Mouse (Mus musculus) kidney, adult 2 months (tissue): ENCODE data around the gene Smg6.

Experiments
- CTCF ChIP-seq: fragments of 200-500 bp; conservative IDR thresholded peaks from 2 replicates; pipeline ENCODE4 v1.5.1; 2011; ENCODE audit warnings: low read depth, mild to moderate bottlenecking, control low read depth, low read length, moderate library complexity, mixed read lengths; ENCODE audit not compliant: insufficient read depth, insufficient read length
- POLR2A ChIP-seq: fragments of 200-500 bp; IDR thresholded peaks from one replicate; pipeline ENCODE4 v1.6.1; 2011; ENCODE audit warnings: low read depth, low read length, control low read depth

DNA sequence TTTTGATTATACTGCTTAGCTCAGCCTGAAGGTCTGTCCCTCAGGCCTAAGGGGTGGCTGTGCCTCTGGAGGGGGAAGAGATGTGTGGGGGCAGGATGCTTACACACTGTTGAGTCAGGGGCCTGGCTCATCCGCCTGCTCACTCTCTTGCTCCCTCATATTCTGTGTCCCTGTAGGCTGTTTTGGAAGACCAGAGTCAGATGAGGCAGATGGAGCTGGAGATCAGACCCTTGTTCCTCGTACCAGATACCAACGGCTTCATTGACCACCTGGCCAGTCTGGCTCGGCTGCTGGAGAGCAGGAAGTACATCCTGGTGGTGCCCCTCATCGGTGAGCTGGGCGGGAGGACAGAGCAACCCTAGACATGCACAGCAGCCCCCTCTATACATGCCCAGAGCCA is 230.4 kb downstream of the Smg6 start:
- TF ChIP-seq CTCF (no peak), POLR2A (no peak)
